Mouse (Mus musculus) fat pad, adult 2 months (tissue): ENCODE measurements around the gene Rasd1.
"Not testable (repeated sequence)": the region's sequence is repeated elsewhere in the genome, so short reads cannot be mapped to it uniquely, and the experiment has no call there.

Experiments
- DNase-seq: peaks from one replicate; pipeline ENCODE4 v3.0.0-alpha.2; 2011; ENCODE audit warnings: low read depth, low spot score; ENCODE audit errors: extremely low read depth

Rasd1 gene

GRCm38 (mm10) chr11:59961338-59961875 lies 3.3 kb downstream of the Rasd1 start:
- no peak for DNase-seq

- no peak for DNase-seq
Observed at GRCm38 (mm10) chr11:59960476-59961337, 4.0 kb downstream of the Rasd1 start.

- DNase-seq = no peak
Observed at GRCm38 (mm10) chr11:59959453-59959852, 5.3 kb downstream of the Rasd1 start.

- DNase-seq = no peak
Observed at GRCm38 (mm10) chr11:59956749-59957148, 8.0 kb downstream of the Rasd1 start.

GRCm38 (mm10) chr11:59952892-59953291 lies 11.9 kb downstream of the Rasd1 start:
- no peak for DNase-seq

GRCm38 (mm10) chr11:59948401-59948767 lies 16.4 kb downstream of the Rasd1 start:
- DNase-seq = no peak

GRCm38 (mm10) chr11:59947752-59948400 lies 16.9 kb downstream of the Rasd1 start, which contains the start of gene Med9:
Med9 (plus strand) TSS chr11:59948206.
- DNase-seq = no peak

- DNase-seq = not testable (repeated sequence)
Observed at GRCm38 (mm10) chr11:59944855-59945254, 19.9 kb downstream of the Rasd1 start.

GRCm38 (mm10) chr11:59941391-59941790 lies 23.4 kb downstream of the Rasd1 start:
- DNase-seq = no peak

GRCm38 (mm10) chr11:59940645-59941044 lies 24.1 kb downstream of the Rasd1 start:
- no peak for DNase-seq

GRCm38 (mm10) chr11:59939821-59940220 lies 24.9 kb downstream of the Rasd1 start:
- DNase-seq = no peak

- DNase-seq = no peak
Observed at GRCm38 (mm10) chr11:59937615-59938014, 27.1 kb downstream of the Rasd1 start.

- no peak for DNase-seq
Observed at GRCm38 (mm10) chr11:59937023-59937422, 27.7 kb downstream of the Rasd1 start.

GRCm38 (mm10) chr11:59933943-59934342 lies 30.8 kb downstream of the Rasd1 start:
- no peak for DNase-seq

GRCm38 (mm10) chr11:59932560-59933337 lies 32.0 kb downstream of the Rasd1 start:
- DNase-seq = no peak

- DNase-seq = no peak
Observed at GRCm38 (mm10) chr11:59930031-59930430, 34.7 kb downstream of the Rasd1 start.

GRCm38 (mm10) chr11:59921265-59921664 lies 43.5 kb downstream of the Rasd1 start:
- DNase-seq = no peak

- no peak for DNase-seq
Observed at GRCm38 (mm10) chr11:59920331-59920730, 44.4 kb downstream of the Rasd1 start.

- no peak for DNase-seq
Observed at GRCm38 (mm10) chr11:59919401-59919800, 45.3 kb downstream of the Rasd1 start.

GRCm38 (mm10) chr11:59918014-59918413 lies 46.7 kb downstream of the Rasd1 start:
- DNase-seq = no peak

GRCm38 (mm10) chr11:59913702-59914101 lies 51.0 kb downstream of the Rasd1 start:
- DNase-seq = no peak
